Mouse (Mus musculus): ENCODE measurements around the gene Haghl.

DNA sequence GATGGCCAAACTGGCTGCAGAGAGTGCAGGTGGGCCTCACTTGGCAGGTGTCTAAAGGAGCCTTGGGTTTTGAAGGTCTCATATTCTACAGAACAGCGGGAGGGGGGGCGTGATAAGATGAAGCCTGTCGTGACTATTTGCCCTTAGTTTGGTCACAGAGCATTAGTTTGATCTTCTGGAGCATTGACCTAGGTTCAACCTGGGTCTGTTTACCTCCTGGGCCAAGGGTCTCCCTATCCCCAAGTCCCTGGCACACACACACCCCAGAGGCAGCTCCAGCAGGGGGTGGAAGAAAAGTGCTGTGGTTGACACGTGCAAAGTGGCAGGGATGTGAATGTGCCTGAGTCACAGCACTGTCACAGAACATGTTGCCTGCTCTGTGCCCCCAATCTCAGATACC lies 25.4 kb upstream of the Haghl start:
- no peak for TF ChIP-seq CTCF (IDR thresholded peaks at IDR 0.05; ENCODE audit: control insufficient read depth, insufficient read depth, low read length)
- TF ChIP-seq POLR2A (IDR thresholded peaks at IDR 0.05; ENCODE audit: borderline replicate concordance, control insufficient read depth, low read depth, low read length) = no peak

All from bone marrow, adult 2 months (tissue).